Mouse (Mus musculus) retina, postnatal 7 days (tissue): ENCODE measurements at regions not wholly inside any gene's neighbourhood (a gene's known extent, or its start where the extent isn't known, plus 50 kb on each side); places are given as distances from the start of the nearest gene placed in this dataset.
"Not testable (repeated sequence)": the region's sequence is repeated elsewhere in the genome, so short reads cannot be mapped to it uniquely, and the experiment has no call there.

Experiments
- DNase-seq: peaks from one replicate; pipeline ENCODE4 v3.0.0-alpha.2; 2012; ENCODE audit warnings: low read depth, low spot score

DNA sequence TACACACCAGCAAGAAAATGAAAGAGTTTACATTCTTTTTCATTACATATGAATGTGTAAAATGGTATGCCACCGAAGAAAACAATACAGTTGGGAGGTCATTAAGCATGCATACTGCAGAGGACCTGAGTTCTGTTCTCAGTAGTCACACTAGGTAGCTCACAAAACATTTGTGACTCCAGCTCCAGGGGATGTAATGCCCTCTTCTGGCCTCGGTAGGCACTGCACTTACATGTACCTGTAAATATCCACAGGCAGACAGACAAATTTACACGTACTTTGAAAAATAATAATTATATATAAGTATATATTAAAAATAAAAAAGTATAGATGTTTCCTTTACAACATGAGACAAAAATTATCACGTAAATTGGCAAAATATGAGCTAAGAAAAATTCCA is 342.3 kb upstream of the Gm28363 start:
- no peak for DNase-seq

DNA sequence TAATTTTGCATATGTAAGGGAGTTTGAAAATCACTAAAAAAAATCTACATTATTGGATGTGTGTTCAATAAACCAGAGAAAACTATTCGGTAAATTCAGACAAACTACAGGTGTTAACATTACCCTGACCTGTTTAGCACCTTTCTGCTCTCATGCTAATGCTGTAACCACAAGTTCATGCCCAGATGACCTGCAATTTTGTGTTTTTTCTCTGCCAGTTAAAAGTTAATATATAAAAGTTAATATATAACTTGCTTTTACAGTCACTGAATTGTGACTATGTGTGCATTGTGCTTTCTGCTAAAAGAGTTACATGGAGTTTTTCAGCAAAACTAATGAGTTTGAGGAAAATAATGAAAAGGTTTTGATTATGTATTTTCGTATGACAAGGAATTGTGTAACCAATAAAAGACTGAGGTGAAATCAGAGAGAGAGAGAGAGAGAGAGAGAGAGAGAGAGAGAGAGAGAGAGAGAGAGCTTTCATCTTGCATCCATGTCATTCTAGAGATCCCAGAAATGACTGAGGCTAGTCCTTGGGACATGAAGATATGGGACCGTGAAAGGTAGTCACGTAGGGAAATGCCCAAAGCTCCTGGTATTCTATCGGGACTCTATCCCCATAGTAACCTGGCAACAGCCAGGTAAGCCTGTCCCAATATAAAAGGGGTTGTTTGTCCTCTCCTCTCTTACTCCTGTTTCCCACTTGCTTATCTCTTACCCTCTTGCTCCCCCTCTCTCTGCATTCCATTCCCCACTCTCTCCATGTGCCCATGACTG is 340.3 kb upstream of the Gm28363 start:
- no peak for DNase-seq

DNA sequence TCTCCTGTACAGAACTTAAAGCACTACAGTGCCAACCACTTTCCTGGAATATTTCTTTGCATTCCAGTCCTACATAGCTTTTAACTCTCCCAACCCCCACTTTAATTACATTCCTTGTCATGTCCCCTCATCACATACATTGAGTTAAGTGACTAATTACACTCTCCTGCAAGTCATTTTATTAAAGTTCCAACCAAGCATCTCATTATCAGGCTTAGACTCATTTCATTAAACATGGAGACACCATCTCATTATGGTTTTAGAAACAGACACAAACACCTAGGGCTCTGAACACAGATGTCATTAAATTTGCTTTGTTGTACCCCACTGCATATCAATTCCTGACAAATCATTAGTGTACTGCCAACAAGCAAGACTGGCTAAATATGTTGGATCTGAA is 332.9 kb upstream of the Gm28363 start:
- no peak for DNase-seq

DNA sequence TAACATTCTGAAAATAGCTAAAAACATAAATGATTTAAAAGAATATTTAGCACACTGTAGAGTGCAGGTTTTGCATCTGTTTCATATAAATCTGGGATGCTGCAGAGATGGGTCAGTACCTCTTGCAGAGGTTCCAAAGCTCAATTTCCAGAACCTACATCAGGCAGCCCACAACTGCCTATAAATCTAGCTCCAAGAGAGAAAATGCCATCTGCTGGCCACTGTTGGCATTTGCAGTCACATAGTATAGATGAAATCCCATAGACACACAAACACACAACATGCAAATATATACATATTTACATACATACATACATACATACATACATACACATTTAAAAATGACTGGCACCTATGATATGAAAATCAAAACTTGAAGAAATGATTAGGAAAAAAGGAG is 284.6 kb upstream of the Gm28363 start:
- DNase-seq, result no peak

DNA sequence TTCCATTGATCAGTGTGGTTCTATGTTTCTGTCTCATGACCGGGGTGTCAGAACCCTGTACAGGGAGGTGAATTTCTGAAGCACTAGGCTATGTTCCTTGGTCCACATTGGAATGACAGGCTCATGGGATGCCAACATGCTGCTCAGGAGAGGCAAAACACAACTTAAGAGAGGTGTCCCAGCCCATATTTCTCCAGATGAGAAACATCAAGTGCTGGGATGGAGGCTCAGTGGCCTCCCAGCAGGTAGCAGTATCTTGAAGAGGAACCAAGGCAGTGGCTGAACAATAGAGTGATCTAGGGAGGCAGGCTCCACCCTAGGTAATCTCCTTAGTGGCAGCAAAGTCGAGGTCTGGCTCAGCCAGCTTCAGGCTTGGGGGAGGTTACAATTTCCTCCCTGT is 239.2 kb upstream of the Gm28363 start:
- DNase-seq, result no peak

DNA sequence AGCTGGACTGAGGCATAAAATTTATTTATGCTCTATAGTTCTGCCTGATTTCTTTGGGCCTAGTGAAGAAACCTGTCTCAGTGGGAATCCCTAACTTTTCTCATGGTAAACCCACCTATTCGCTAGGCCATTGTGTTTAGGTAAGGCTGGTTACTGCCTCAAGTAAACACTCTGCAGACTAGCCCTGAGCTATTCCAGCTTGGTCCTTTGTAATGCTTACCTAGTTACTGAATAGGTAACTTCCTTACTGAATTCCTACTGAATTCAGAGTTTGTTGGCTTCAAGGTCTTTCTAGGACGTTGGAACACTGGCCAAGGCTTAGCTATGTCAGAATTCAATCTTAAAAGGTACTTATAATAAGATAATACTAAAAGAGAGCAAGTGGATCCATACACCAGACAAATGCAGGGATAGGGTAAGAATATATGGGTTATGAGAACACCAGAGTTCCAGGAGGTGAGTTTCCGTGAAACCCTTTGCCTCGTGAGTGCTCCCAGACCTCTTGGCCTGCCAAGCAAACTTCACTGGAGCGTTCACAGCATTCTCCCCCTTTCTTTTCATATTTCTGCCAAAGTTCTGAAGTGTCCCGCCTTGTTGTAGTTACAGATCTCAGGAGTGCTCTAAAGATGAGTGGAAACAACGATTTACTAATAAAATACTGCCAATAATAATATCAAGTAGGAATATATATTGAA is 238.6 kb upstream of the Gm28363 start:
- DNase-seq, result not testable (repeated sequence)

DNA sequence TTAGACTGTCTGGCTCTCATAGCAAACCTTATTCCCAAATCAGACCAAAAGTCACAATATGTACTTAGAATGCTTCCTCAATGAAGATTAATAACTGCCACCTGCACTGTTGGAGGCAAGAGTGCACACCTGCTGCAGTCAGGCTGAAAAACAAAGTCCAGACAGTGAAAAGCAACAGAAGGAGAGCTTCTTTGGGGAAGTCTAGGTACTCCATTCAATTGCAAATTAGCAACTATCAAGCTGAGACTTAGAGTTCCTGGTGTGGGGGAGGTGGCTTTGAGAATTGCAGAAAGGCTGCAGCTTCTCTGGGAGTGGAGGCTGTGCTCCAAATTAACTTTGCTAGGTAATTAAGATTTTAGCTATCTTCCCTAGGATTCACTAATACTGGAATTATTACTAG is 237.8 kb upstream of the Gm28363 start:
- not testable (repeated sequence) for DNase-seq

DNA sequence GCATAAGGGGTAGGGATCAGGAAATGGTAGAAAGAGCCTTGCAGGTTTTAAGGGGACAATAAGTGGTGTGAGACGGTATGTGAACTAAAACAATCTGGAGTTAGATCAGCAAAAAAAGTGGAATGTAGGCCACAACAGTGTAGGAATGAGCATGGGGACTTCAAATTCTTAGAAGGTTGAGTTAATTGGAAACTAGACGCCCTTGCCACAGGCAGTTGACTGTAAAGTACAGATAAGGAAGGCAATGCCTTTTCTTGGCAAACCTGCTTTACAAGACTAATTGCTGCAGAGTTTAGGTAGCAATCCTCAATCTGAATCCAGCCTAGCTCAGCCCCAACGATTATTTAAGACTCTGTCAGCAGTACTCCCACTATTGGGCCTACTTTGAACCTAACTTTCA is 206.8 kb upstream of the Gm28363 start:
- DNase-seq, result no peak

DNA sequence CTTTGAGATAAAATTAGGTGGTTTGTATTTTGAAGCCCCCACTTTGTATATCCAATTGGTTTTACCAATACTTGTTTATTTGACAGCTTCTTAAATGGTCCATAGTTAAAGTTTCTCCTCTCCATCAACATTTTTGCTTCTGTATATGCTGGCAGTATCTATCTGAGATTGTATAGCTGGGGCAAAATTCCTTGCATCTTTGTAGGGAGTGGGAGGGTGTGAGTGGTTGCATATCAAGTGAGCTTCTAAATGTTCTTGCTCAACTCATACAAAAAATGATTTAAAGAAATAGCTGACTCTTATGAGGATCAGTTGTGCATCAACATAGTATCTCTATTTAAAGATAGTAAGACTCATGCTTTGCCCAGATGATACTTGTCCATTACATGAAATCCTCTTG is 199.9 kb upstream of the Gm28363 start:
- no peak for DNase-seq

DNA sequence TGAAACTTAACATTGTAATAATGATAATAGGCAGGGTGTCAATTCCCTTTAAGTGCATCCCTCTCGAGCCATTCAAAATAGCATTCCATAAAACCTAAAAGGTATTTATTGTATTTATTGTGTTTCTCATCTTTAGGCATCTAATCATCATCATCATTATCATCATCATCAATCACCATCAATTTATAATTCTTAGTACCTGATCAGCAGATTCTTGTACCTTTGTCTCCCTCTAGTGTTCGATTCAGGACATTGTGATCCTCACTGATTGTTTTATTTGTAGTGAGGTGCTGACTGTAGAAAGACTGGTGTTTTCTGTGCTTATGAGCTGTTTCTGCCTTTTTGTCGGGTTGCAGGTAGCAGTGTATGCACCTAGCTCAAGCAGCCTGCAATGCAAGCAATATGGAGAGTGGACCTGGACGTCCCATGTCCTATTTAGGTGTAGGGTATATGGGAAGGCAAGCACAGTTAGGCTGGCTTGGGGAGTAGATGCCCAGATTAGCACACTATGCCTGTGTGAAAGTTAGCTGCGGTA is 177.4 kb upstream of the Gm28363 start:
- DNase-seq, result peak; percentile 20
